Mouse (Mus musculus) macrophage (primary cell): Measurements from ENCODE around the gene Lrrc2. TPM values are rescaled to one million over a fixed set of nuclear protein-coding genes. Genes with fewer than 3 reads are reported as not detected.

ENCODE experiments used
- H3K27ac ChIP-seq: fragments of 350-480 bp; formaldehyde crosslinking; 2 replicates; pipeline ENCODE4 v1.9.0; 2021
- H3K36me3 ChIP-seq: fragments of 350-480 bp; formaldehyde crosslinking; 2 replicates; pipeline ENCODE4 v1.9.0; 2021; ENCODE audit errors: inconsistent target
- H3K4me3 ChIP-seq: fragments of 350-480 bp; formaldehyde crosslinking; 2 replicates; pipeline ENCODE4 v1.9.0; 2021; ENCODE audit errors: inconsistent target
- H3K79me2 ChIP-seq: fragments of 350-480 bp; formaldehyde crosslinking; 2 replicates; pipeline ENCODE4 v1.9.0; 2021; ENCODE audit errors: inconsistent target
- WGBS: methylation state at CpG from one replicate; pipeline ENCODE4 v1.1.7; 2026; ENCODE audit warnings: inconsistent platforms; ENCODE audit not compliant: missing documents; 5-methylcytosine and 5-hydroxymethylcytosine counted together
- polyA plus RNA-seq: library from polyadenylated mRNA; stranded (reverse); fragments of 250-400 nt; gene quantifications from 3 replicates; pipeline ENCODE4 v1.2.4, GENCODE M21; 2018; ENCODE audit warnings: inconsistent platforms

Gene Lrrc2
- polyA plus RNA-seq, 1 experiment from 2014 or later = not detected

DNA sequence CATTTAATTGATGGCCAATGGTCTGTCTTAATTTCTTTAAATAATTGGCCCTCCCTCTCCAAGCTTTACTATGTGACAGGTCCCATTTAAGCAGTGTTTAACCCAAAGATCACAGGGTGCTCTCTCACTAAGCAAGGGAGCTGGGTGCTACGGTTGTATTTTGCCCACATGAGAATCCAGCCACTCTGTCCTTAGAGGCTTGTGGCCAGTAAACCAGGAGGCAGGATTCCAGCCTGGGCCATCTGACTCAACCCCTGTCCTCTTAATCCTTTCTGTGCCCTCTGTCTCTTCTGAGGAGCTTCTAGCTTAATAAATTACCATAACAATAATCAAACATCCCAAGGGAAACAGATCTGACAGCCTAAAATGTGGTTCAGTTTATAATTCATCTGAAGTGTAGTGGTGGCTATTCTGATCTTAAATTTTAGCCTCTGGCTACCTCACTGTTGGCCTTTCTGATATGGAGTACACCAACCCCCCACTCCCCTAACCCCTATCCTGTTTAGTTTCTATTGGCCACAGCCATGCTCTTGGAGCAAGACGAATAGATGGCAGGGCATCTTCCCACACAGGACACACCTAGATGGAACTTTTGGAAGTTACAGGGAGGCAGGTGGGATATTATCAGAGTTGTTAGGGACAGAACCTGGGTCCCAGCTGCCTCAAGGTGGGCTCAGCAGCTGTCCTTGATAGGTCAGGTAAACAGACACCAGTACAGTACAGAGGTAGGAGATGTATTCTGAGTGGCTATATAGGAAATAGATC, 3.5 kb downstream of the Lrrc2 start:
- H3K79me2 ChIP-seq = no peaks in the 10 kb centered on the region
- WGBS = 72% methylated on average over 2 of the region's 2 CpGs
- H3K4me3 ChIP-seq = no peak overlapping the region
- H3K36me3 ChIP-seq = no peaks in the 10 kb centered on the region
- no peak overlapping the region for H3K27ac ChIP-seq

DNA sequence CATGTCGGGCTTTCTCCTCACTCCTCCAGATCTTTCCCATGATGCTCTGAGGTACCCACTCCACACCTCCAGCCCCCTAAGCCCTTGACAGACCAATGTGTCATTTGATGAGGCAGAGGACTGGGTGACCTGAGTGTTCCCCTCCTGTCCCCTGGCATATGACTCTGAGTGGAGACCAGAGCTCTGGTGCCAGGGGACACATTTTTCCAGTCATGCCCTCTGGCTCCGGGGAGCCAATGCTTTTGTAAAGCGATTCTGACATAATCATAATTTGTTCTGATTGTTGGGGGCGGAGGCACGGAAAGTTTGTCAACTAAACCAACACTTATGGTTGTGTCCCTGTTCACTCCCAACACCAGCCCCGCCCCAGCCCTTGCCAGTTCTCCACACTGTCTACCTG, 4.6 kb downstream of the Lrrc2 start:
- H3K27ac ChIP-seq = no peak overlapping the region
- H3K4me3 ChIP-seq = no peak overlapping the region
- no peaks in the 10 kb centered on the region for H3K36me3 ChIP-seq
- 92% methylated on average over 6 of the region's 6 CpGs for WGBS
- H3K79me2 ChIP-seq = no peaks in the 10 kb centered on the region

DNA sequence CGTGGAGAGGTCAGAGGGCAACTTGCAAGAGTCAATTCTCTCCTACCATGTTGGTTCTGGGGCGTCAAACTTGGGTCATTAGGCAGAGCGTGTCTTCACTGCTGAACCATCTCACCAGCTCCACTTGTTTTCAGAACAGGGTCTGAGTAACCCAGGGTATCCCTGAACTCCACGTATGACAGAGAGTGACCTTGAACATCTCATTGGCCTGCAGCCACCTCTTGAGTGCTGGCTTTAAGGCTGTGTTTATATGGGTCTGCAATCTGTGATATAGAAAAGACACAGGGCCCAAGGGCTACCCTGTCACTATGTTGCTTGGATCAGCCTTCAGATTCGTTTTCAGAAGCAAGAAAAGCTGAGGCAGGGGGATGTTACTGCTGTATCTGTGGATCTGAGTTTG, 8.3 kb downstream of the Lrrc2 start:
- no peak overlapping the region for H3K4me3 ChIP-seq
- no peak overlapping the region for H3K27ac ChIP-seq
- 88% methylated on average over 5 of the region's 5 CpGs for WGBS
- no peaks in the 10 kb centered on the region for H3K79me2 ChIP-seq
- no peaks in the 10 kb centered on the region for H3K36me3 ChIP-seq

DNA sequence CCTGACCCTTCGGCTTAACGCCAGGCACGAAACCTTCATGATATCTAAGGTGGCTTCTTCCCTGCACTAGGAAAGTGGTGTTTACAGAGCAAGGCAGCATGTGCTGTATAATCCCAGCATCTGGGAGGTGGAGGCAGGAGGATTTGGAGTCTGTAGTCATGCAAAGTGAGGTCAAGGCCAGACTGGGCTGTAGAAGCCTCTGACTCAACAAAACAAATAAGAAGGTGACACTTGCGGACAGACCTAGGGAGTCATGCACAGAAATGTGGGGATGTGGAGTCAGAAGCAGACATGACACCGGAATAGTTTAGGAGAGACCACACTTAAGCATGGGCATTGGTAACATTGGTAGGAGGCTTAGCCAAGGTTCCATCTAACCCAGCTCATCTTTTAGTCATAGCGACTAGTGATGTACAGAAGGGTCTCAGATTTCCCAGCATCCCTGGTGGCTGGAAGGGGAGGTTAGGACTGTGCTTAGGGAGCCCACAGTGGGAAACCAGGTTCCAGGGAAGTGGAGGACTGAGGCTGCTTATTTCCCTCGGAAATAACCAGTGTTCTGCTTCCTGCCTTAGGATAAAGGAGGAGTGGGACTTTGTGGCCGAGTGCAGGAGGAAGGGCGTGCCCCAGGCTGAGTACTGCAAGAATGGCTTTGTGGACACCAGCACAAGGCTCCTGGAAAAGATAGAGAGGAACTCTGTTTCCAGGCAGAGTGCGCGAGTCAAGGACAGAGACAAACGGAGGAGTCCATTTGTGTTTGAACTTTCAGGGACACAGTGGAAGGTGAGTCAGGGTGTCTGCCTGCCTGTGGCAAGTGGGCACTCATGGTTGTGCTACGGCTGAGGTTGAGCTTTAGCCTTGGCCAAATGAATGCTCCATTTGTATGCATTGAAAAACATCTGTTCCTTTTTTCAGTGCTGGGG, 9.1 kb downstream of the Lrrc2 start:
- Histone ChIP-seq H3K4me3 (no peak overlapping the region), H3K79me2 (no peaks in the 10 kb centered on the region), H3K36me3 (no peaks in the 10 kb centered on the region), H3K27ac (no peak overlapping the region)
- 89% methylated on average over 13 of the region's 13 CpGs for WGBS

DNA sequence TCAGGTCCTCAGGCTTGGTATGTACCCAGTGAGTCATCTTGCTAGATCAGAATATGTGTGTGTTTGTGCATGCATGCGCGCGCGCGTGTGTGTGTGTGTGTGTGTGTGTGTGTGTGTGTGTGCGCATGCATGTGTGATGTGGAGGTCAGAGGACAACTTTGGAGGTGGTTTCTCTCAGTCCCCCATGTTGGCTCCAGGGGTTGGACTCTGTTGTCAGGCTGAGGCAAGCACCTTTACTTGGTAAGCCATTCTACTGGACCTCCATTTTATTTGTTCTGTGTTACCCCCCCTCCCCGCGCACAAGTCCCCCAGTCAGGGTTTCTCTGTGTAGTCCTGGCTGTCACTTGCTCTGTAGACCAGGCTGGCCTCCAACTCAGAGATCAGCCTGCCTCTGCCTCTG, 10.0 kb downstream of the Lrrc2 start:
- no peaks in the 10 kb centered on the region for H3K36me3 ChIP-seq
- 100% methylated on average over 3 of the region's 8 CpGs for WGBS
- H3K27ac ChIP-seq = no peak overlapping the region
- H3K79me2 ChIP-seq = no peaks in the 10 kb centered on the region
- H3K4me3 ChIP-seq = no peak overlapping the region

DNA sequence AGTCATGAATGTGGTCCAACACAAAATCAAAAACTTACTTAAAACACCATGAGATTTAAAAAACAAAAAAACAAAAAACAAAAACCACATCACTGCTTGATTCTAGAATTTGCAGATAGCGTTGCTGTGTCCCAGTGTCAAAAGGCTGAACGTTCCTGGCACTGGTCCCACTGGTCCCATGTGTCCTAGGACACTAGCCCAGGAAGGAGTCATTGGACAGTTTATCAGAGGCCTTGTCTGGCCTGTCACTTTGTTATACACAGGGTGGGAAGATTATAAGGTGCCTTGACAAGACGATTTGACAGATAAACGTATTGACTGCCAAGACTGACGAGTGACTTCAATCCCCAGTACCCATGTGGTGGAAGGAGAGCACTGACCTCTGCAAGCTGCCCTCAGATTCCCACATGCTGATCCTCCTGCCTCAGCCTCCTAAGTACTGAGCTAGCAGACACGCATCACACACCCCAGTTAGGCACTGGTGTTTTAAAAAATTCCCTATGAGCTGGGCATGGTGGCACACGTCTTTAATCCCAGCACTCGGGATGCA, 12.3 kb downstream of the Lrrc2 start:
- 89% methylated on average over 8 of the region's 8 CpGs for WGBS
- H3K36me3 ChIP-seq = no peaks in the 10 kb centered on the region
- no peak overlapping the region for H3K27ac ChIP-seq
- no peak overlapping the region for H3K4me3 ChIP-seq
- no peaks in the 10 kb centered on the region for H3K79me2 ChIP-seq

DNA sequence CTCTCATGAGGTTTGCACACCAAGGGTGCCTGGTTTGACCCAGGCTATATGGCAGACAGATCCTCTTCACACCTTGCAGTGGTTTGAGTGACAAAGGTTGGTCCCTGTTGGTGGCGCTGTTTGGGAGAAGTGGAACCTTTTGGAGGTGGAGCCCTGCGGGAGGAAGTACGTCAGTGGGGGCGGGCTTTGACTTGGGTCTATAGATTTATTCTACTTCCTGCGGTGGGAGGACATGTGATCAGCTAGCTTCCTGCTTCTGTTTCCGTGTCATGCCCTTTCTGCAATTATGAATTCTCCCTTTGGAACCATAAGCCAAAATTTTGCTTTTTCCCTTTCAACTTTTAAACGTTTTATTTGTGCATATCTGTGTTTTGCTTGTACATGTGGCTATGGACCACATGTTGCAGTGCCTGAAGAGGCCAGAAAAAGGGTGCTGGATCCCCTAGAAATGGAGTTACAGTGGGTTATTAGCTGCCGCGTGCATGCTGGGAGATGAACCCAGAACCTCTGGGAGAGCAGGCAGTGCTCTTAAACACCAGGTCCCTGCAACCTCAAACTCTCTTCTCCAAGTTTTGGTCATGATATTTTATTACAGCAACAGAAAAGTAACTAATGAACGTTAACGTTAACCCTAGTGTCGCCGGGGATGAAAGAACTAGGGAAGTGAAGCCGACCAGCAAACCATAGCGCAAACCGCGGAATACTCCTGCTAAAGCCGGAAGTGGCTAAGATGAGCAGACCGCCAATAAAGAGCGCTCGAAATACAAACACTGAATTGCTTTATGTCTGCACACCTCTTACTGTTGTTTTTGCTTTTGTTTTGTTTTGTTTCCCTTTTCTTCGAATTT, 13.9 kb downstream of the Lrrc2 start:
- Histone ChIP-seq H3K4me3 (no peak overlapping the region), H3K79me2 (no peaks in the 10 kb centered on the region), H3K36me3 (no peaks in the 10 kb centered on the region), H3K27ac (no peak overlapping the region)
- 89% methylated on average over 22 of the region's 22 CpGs for WGBS

DNA sequence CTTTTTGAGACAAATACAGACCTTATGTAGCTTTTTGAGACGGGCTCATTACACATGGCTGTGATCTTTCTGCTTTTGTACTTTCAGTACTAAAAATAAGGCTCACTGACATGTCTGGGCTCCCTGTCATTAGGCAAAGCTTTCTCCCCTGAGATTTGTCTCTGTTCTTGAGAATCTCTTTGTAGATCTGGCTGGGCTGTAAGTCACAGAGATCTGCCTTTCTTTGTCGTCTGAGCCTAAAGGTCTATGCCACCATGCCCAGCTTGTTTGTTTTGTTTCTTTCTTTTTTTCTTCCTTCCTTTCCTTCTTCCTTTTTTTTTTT, 14.5 kb downstream of the Lrrc2 start:
- Histone ChIP-seq H3K27ac (no peak overlapping the region), H3K36me3 (no peaks in the 10 kb centered on the region), H3K79me2 (no peaks in the 10 kb centered on the region), H3K4me3 (no peak overlapping the region)
- WGBS = 83% methylated on average over 2 of the region's 2 CpGs

DNA sequence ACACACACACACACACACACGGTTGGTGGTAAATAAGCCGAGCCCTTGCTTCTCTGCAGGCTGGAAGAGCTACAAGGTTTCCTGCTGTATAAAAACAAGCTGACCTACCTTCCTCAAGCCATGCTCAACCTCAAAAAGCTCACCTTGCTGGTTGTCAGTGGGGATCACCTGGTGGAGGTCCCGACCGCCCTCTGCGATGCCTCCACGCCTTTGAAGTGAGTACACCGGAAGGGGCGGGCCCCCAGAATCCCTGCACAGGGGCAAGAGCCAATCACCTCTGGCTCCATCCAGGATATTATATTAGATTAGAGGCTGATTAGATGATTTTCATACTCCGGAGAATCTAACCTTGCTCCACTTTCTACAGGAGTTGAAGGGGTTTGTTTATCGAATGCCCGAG, 28.1 kb downstream of the Lrrc2 start:
- Histone ChIP-seq H3K79me2 (no peaks in the 10 kb centered on the region), H3K4me3 (no peak overlapping the region), H3K27ac (no peak overlapping the region), H3K36me3 (no peaks in the 10 kb centered on the region)
- WGBS = 96% methylated on average over 9 of the region's 11 CpGs

DNA sequence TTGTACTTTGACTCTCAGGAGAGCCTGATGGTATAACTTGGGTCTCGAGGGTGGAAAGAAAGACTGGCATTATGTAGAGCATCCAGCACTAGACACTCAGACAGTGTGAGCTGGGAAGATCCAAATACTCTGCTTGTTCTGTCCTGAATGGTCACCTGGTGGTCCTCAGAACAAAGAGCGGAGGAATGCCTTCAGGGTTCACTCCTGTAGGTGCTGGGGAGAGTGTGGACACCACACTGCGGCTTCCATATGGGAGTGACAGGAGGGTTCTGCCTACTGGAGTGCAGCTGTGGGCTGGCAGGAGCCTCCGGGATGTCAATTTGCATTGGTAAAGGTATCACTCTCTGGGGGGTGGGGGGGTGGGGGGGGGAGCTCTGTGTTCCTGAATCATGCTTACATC, 31.0 kb downstream of the Lrrc2 start:
- no peak overlapping the region for H3K27ac ChIP-seq
- 69% methylated on average over 4 of the region's 4 CpGs for WGBS
- H3K36me3 ChIP-seq = no peaks in the 10 kb centered on the region
- H3K79me2 ChIP-seq = no peaks in the 10 kb centered on the region
- no peak overlapping the region for H3K4me3 ChIP-seq

DNA sequence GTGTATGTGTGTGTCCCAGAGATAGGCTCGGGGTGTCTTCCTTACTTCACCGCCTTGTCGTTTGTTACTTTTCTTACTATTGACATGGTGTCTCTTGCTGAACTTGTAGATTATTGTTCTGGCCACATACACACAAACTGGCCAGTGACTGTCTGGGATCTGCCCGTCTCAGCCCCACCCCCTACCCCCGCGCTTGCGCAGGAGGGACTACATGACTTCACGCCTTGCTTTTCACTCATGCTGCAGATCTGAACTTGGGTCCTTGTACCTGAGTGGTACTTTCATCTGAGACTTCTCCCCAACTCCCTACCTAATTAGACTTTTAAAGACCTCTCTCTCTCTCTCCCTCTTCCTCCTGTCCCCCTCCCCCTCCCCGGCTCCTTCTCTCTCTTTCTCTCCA, 32.8 kb downstream of the Lrrc2 start:
- H3K27ac ChIP-seq = no peak overlapping the region
- H3K79me2 ChIP-seq = no peaks in the 10 kb centered on the region
- no peaks in the 10 kb centered on the region for H3K36me3 ChIP-seq
- WGBS = 94% methylated on average over 9 of the region's 9 CpGs
- no peak overlapping the region for H3K4me3 ChIP-seq

DNA sequence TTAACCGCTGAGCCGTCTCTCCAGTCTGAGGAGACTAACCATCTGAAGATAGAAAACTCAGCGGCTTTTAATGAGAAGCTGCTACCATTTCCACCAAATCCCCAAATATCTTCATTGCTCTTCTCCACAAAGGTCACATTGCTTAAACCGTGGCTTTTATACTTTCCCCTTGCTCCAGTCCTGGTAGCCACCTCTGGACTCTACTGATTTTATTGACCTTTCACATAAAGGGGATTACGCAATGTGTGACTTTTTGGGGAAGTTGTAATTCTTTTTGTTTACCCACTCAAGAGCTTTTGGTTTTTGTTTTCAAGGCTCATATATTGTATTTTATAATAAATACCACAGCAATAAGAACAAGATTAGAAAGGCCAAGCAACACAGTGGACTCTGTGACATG, 34.2 kb downstream of the Lrrc2 start:
- H3K79me2 ChIP-seq = no peaks in the 10 kb centered on the region
- H3K27ac ChIP-seq = no peak overlapping the region
- 95% methylated on average over 5 of the region's 5 CpGs for WGBS
- no peak overlapping the region for H3K4me3 ChIP-seq
- H3K36me3 ChIP-seq = no peaks in the 10 kb centered on the region

DNA sequence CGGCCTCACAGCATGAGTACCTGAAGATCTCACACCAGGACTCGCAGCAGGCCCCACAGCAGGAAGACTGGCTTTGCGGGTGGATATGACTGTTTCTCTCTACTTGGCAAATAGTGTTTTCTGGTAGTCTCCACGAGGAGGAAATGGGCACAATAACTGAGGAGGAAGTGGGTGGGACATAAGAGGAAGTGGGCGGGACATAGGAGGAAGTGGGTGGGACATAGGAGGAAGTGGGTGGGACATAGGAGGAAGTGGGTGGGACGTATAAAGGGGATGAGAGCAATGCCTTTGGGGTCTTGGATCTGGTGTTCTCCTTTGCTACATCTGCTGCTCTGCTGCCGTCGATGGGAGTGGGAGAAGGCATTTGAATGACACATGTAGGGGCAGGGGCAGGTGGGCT, 34.6 kb downstream of the Lrrc2 start:
- H3K36me3 ChIP-seq = no peaks in the 10 kb centered on the region
- 89% methylated on average over 8 of the region's 8 CpGs for WGBS
- no peak overlapping the region for H3K4me3 ChIP-seq
- no peak overlapping the region for H3K27ac ChIP-seq
- no peaks in the 10 kb centered on the region for H3K79me2 ChIP-seq

DNA sequence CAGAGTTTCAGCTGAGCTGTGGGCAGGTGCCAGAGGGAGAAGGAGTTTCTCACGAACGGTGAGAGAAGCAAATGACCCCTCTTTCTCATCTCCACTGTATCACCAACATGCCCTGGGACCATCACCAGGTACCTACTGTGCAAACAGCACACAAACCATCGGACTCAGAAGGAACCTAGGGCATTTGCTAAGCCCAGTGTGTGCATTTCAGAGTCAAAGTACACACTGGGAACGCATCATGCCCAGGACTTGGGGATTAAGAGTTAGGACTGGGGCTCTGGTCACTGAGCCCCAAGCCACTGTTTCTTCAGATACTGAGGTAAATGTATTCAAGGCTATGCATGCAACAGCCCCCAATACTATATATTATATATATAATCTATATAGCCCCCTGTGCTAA, 36.0 kb downstream of the Lrrc2 start:
- 88% methylated on average over 4 of the region's 4 CpGs for WGBS
- Histone ChIP-seq H3K27ac (no peak overlapping the region), H3K4me3 (no peak overlapping the region), H3K79me2 (no peaks in the 10 kb centered on the region), H3K36me3 (no peaks in the 10 kb centered on the region)
